Mouse (Mus musculus) T-helper 1 cell (primary cell): ENCODE measurements around the gene Vac14.

ENCODE experiments used
- in situ Hi-C: fragments of 300-600 bp; cut with MboI, MseI; formaldehyde crosslinking; loops from one replicate; pipeline ENCODE4 v1.15.1; 2025; ENCODE audit warnings: high pct_unique_total_duplicates

Vac14 gene

DNA sequence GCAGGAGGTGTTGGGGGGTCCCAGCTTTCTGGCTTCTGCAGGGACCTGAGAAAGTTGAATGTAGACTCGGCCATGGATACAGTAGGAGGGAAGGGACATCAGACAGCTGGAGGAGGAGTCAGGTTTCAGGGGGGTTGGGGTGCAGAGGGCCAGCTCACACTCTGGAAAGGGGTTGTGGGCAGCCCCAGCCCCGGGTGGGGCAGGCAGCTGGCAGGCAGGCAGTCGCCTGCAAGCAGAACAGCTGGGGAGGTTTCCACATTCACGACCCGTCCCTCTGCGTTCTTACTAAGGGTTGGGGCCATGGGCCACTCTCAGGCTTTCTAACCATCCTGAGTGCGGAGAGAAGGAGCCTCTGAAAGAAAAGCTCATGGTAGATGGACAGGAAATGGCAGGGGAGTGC, 98.7 kb downstream of the Vac14 start:
- in situ Hi-C loops, result no loop called here

GRCm38 (mm10) chr8:110718209-110718968, 100.0 kb downstream of the Vac14 start:
- in situ Hi-C loops, result no loop called here

DNA sequence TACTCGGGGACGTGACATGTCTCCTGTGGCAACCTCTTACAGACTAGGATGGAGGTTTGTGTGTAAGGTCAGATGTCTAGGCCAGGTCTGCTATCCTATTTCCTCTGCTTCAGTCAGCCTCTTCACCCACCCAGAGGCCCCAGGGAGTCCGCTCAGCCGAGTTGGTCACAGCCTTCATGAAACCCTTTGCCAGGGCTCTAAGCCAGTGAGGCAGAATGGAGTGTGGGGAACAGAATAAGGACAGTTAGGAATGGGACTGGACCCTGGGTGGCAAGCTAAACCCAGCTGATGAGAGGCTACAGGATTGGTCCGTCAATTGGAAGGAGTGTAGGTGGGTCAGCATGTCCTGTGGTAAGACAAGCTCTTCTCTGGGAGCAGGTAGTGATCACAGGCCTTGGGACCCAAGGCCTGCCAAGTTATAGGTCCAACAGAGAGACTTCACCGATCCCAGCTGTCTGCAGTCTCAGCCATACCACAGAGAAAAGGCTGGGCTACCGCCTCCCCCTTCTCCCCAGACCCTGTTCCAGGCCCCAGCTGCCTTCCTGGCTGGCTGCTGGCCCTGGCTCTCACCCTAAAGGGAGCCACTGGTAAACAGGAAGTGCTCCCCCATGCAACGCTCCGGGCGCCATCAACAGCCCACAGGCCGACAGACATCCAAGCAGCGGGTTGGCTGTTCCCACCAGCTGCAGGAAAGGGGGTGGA, 100.7 kb downstream of the Vac14 start:
- in situ Hi-C loops, result no loop called here

- in situ Hi-C loops, result loop anchor here (10.0 kb wide), 1 partner anchor 1845 kb away; no protein-coding TSS in a partner anchor
These were observed 101.7 kb downstream of the Vac14 start for GRCm38 (mm10) chr8:110719898-110720653.

GRCm38 (mm10) chr8:110720685-110721598, 102.6 kb downstream of the Vac14 start, which contains the start of gene Mtss1l:
Mtss1l (plus strand) TSS chr8:110721476.
- in situ Hi-C loops, result loop anchor here (10.0 kb wide), 1 partner anchor 1846 kb away; no protein-coding TSS in a partner anchor

GRCm38 (mm10) chr8:110721606-110722413, 103.4 kb downstream of the Vac14 start:
- in situ Hi-C loops, result loop anchor here (10.0 kb wide), 1 partner anchor 1847 kb away; no protein-coding TSS in a partner anchor

GRCm38 (mm10) chr8:110722414-110723011, 104.1 kb downstream of the Vac14 start:
- in situ Hi-C loops, result loop anchor here (10.0 kb wide), 1 partner anchor 1848 kb away; no protein-coding TSS in a partner anchor

GRCm38 (mm10) chr8:110724493-110724892, 106.1 kb downstream of the Vac14 start:
- in situ Hi-C loops, result loop anchor here (10.0 kb wide), 1 partner anchor 1850 kb away; no protein-coding TSS in a partner anchor

- in situ Hi-C loops, result loop anchor here (10.0 kb wide), 1 partner anchor 1850 kb away; no protein-coding TSS in a partner anchor
These were observed 106.9 kb downstream of the Vac14 start for GRCm38 (mm10) chr8:110725084-110725838.

- in situ Hi-C loops, result loop anchor here (10.0 kb wide), 1 partner anchor 1852 kb away; no protein-coding TSS in a partner anchor
These were observed 108.5 kb downstream of the Vac14 start for GRCm38 (mm10) chr8:110726893-110727292.

- in situ Hi-C loops, result no loop called here
These were observed 113.0 kb downstream of the Vac14 start for GRCm38 (mm10) chr8:110731346-110731859.

- in situ Hi-C loops, result no loop called here
These were observed 114.7 kb downstream of the Vac14 start for GRCm38 (mm10) chr8:110733036-110733435.

GRCm38 (mm10) chr8:110738591-110739195, 120.3 kb downstream of the Vac14 start:
- in situ Hi-C loops, result no loop called here

GRCm38 (mm10) chr8:110740629-110741175, 122.3 kb downstream of the Vac14 start:
- in situ Hi-C loops, result no loop called here

GRCm38 (mm10) chr8:110741816-110742451, 123.5 kb downstream of the Vac14 start:
- in situ Hi-C loops, result no loop called here

GRCm38 (mm10) chr8:110742452-110742818, 124.0 kb downstream of the Vac14 start:
- in situ Hi-C loops, result no loop called here

GRCm38 (mm10) chr8:110745162-110745561, 126.8 kb downstream of the Vac14 start:
- in situ Hi-C loops, result no loop called here
